Mouse (Mus musculus) stomach, postnatal 0 days (tissue): ENCODE data around the gene Zmat5. TPM values are rescaled to one million over a fixed set of nuclear protein-coding genes. Genes with fewer than 3 reads are reported as not detected.
A peak's percentile ranks its signal among the peaks of the same experiment; 100 is the strongest.

Experiments
- ATAC-seq: fragments of 200-750 bp; cut with Nextera tagmentation; 2 replicates; pipeline ENCODE4 v1.8.0; 2017; ENCODE audit not compliant: low FRiP score, low TSS enrichment
- DNase-seq: peaks from one replicate; pipeline ENCODE4 v3.0.0-alpha.2; 2016; ENCODE audit warnings: low spot score
- H3K27ac ChIP-seq: fragments of 300-500 bp; sonication (generic); replicated peaks from 2 replicates; pipeline ENCODE4 v1.5.1; 2014; ENCODE audit warnings: mild to moderate bottlenecking, control low read depth
- H3K27me3 ChIP-seq: fragments of 300-500 bp; sonication (generic); 2 replicates; pipeline ENCODE4 v1.6.1; 2014; ENCODE audit warnings: low read length; ENCODE audit not compliant: control insufficient read depth, insufficient read depth
- H3K36me3 ChIP-seq: fragments of 300-500 bp; sonication (generic); 2 replicates; pipeline ENCODE4 v1.6.1; 2014; ENCODE audit warnings: low read length, mixed read lengths; ENCODE audit not compliant: control insufficient read depth, insufficient read depth
- H3K4me1 ChIP-seq: fragments of 300-500 bp; sonication (generic); replicated peaks from 2 replicates; pipeline ENCODE4 v1.6.1; 2014; ENCODE audit warnings: antibody characterized with exemption; ENCODE audit not compliant: control insufficient read depth, insufficient read depth
- H3K4me2 ChIP-seq: fragments of 300-500 bp; sonication (generic); replicated peaks from 2 replicates; pipeline ENCODE4 v1.6.1; 2014; ENCODE audit warnings: low read depth, mild to moderate bottlenecking, control low read depth, moderate library complexity
- H3K4me3 ChIP-seq: fragments of 300-500 bp; sonication (generic); 2 replicates; pipeline ENCODE4 v1.5.1; 2014; ENCODE audit warnings: low read depth, low read length, control low read depth
- H3K9ac ChIP-seq: fragments of 300-500 bp; sonication (generic); 2 replicates; pipeline ENCODE4 v1.6.1; 2014; ENCODE audit warnings: mild to moderate bottlenecking, low read length, control low read depth, mixed read lengths
- H3K9me3 ChIP-seq: fragments of 300-500 bp; sonication (generic); 2 replicates; pipeline ENCODE4 v1.6.1; 2016; ENCODE audit warnings: low read length; ENCODE audit not compliant: control insufficient read depth
- CTCF ChIP-seq: IDR thresholded peaks from 2 replicates; pipeline ENCODE4 v1.5.1; 2016; ENCODE audit warnings: antibody characterized with exemption, low read depth, mild to moderate bottlenecking, moderate library complexity
- EP300 ChIP-seq: optimal IDR thresholded peaks from 2 replicates; pipeline ENCODE3; 2016; ENCODE audit warnings: antibody characterized with exemption
- WGBS: fragments of 180-500 bp; shearing (Covaris S2); extraction: QIAGEN DNeasy Blood & Tissue Kit; methylation state at CpG from one replicate; pipeline ENCODE4 v1.1.7; 2014; 5-methylcytosine and 5-hydroxymethylcytosine counted together
- polyA plus RNA-seq: library from polyadenylated mRNA; unstranded; fragments of >200 nt; fragmentation: Nextera tagmentation; extraction: Ambion mirVana; gene quantifications from 2 replicates; pipeline ENCODE4 v1.2.1, GENCODE M21; 2015

Zmat5 gene
- polyA plus RNA-seq, 1 experiment from 2014 or later: 57.4 TPM

DNA sequence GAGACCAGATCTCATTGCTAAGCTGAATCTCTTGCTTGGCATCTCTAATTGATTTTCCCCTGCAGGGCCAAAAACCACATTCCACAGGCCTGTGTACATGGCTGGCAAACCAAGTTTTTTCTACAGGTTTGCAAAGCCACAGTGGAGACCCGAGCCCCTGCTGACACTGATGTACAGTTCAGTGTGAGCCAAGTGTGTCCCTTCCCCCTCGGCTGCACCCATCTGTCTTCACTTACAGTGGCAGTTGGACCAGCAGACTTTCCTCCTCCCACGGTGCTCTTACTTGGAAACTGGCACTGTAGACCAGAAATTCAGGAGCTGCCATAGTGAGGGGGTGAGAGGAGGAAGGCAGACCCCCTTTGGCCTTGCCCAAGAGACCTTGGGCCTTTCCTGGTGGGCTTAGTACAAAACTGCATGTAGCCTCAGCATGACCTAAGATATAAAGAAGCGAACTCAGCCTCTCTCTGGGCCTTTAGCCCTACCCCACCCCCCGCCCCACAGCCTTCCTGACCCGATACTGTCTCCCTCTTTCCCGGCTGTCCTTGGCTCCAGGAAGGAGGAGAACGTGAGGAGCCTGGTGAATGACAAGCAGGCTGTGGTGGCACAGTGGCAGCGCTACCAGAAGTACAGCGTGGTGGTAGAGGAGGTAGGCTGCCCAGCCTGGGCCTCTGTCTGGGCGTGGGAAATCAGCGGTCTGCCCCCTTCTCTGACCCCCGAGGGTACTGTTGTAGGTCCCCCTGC lies 25.6 kb upstream of the Zmat5 start:
- Histone ChIP-seq H3K9ac (no peak overlapping the region), H3K27ac (no peak overlapping the region), H3K9me3 (no peaks in the 10 kb centered on the region), H3K4me2 (no peak overlapping the region), H3K27me3 (no peaks in the 10 kb centered on the region), H3K4me1 (no peaks in the 10 kb centered on the region), H3K36me3 (peaks cover 6% of the 10 kb centered on the region; the same call in 1 of the 2 replicates), H3K4me3 (no peak overlapping the region)
- DNase-seq (no peak), ATAC-seq (no peak)
- TF ChIP-seq EP300: no peak
- TF ChIP-seq CTCF: no peak
- WGBS: 67% methylated on average over 13 of the region's 13 CpGs

GRCm38 (mm10) chr11:4679441-4679832 lies 25.0 kb upstream of the Zmat5 start:
- Histone ChIP-seq H3K9ac (no peak overlapping the region), H3K4me3 (no peak overlapping the region), H3K9me3 (no peaks in the 10 kb centered on the region), H3K27me3 (no peaks in the 10 kb centered on the region), H3K4me2 (no peak overlapping the region), H3K27ac (no peak overlapping the region), H3K36me3 (peaks cover 6% of the 10 kb centered on the region; the same call in 1 of the 2 replicates), H3K4me1 (no peaks in the 10 kb centered on the region)
- TF ChIP-seq CTCF: no peak
- TF ChIP-seq EP300: no peak
- WGBS: 94% methylated on average over 12 of the region's 12 CpGs
- DNase-seq: no peak
- ATAC-seq: no peak

DNA sequence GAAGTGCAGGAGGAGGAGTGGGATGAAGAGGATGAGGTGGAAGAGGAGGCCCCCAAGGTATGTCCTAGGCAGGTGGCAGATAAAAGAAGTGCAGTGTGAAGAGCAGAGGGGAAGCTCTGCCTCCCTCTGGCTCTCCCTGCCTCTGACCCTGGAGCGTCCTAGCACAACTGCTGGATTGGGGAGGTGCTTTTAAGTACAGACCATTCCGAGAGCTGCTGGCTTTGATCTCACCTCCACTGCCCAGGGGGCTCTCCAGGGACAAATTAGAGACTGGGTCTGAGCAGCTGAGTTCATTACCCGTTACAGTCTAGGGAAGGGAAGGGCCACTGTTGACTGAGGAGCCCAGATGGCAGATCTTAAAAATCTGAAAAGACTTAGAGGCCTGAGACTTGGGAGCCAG lies 24.4 kb upstream of the Zmat5 start:
- Histone ChIP-seq H3K4me3 (no peak overlapping the region), H3K36me3 (peaks cover 6% of the 10 kb centered on the region; the same call in 1 of the 2 replicates), H3K27ac (no peak overlapping the region), H3K27me3 (no peaks in the 10 kb centered on the region), H3K4me1 (no peaks in the 10 kb centered on the region), H3K9ac (no peak overlapping the region), H3K4me2 (no peak overlapping the region), H3K9me3 (no peaks in the 10 kb centered on the region)
- TF ChIP-seq EP300: no peak
- WGBS: 54% methylated on average over 3 of the region's 3 CpGs
- DNase-seq (no peak), ATAC-seq (no peak)

GRCm38 (mm10) chr11:4683516-4683915 lies 21.0 kb upstream of the Zmat5 start:
- H3K4me2 ChIP-seq: no peak overlapping the region
- H3K4me3 ChIP-seq: no peak overlapping the region
- WGBS: 84% methylated on average over 6 of the region's 6 CpGs
- TF ChIP-seq EP300 (no peak), CTCF (no peak)
- ATAC-seq: no peak
- H3K36me3 ChIP-seq: peaks cover 6% of the 10 kb centered on the region; the same call in 1 of the 2 replicates
- H3K27me3 ChIP-seq: no peaks in the 10 kb centered on the region
- no peak overlapping the region for H3K27ac ChIP-seq
- DNase-seq: no peak
- H3K4me1 ChIP-seq: no peaks in the 10 kb centered on the region
- H3K9ac ChIP-seq: no peak overlapping the region
- no peaks in the 10 kb centered on the region for H3K9me3 ChIP-seq

DNA sequence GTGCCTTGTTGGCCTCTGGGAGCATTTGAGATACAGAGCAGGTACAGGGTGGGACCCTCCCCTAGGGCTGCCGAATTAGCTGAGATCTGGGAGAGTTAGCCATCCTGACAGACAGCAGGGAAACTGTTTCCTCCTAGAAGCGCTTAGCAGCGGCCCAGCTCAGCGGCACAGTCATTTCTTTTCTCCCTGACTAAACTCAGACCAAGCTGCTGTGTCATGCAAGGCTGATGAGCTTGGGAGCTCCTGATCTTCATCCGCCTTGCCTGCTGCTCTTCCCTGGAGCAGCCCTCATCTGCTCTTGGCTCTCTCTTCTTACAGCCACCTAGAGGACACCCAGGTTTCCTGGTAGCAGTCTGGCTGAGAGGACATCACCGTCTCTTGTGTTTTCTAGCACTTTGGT lies 20.3 kb upstream of the Zmat5 start:
- Histone ChIP-seq H3K36me3 (peaks cover 6% of the 10 kb centered on the region; the same call in 1 of the 2 replicates), H3K27me3 (no peaks in the 10 kb centered on the region), H3K4me2 (no peak overlapping the region), H3K4me3 (no peak overlapping the region), H3K9ac (no peak overlapping the region), H3K9me3 (no peaks in the 10 kb centered on the region), H3K27ac (no peak overlapping the region), H3K4me1 (no peaks in the 10 kb centered on the region)
- ATAC-seq: no peak
- TF ChIP-seq CTCF (peak; percentile 15; the same call in 1 of the 2 replicates), EP300 (no peak)
- WGBS: 51% methylated on average over 6 of the region's 6 CpGs
- no peak for DNase-seq

- no peak overlapping the region for H3K27ac ChIP-seq
- no peaks in the 10 kb centered on the region for H3K27me3 ChIP-seq
- ATAC-seq: no peak
- H3K4me1 ChIP-seq: no peaks in the 10 kb centered on the region
- no peak overlapping the region for H3K4me3 ChIP-seq
- no peak overlapping the region for H3K4me2 ChIP-seq
- no peak for DNase-seq
- 39% methylated on average over 4 of the region's 4 CpGs for WGBS
- TF ChIP-seq CTCF (no peak), EP300 (no peak)
- H3K9me3 ChIP-seq: no peaks in the 10 kb centered on the region
- peaks cover 6% of the 10 kb centered on the region; the same call in 1 of the 2 replicates for H3K36me3 ChIP-seq
- H3K9ac ChIP-seq: no peak overlapping the region
Measured at GRCm38 (mm10) chr11:4685071-4685470, 19.4 kb upstream of the Zmat5 start.
